ENCODE assay signal across 8 mouse cellular contexts in genomic region chr7:90443101-90444091, GRCm38 (mm10). TPM values are rescaled to one million over a fixed set of nuclear protein-coding genes. Genes with fewer than 3 reads are reported as not detected.
A peak's percentile ranks its signal among the peaks of the same experiment; 100 is the strongest.
DNase-seq lines count a peak whose midpoint lies in the region; ATAC-seq lines count a peak whose summit lies in the region.

No protein-coding gene starts in this region.

- peak overlapping the region; percentile 95 for H3K27ac ChIP-seq in hindbrain, embryonic 11.5 days (ENCODE audit: low read depth, low read length)

- H3K4me3 ChIP-seq in hindbrain, embryonic 11.5 days (ENCODE audit: low read depth, low read length) = peak overlapping the region; percentile 98

- ATAC-seq in frontal cortex, adult (ENCODE audit: low TSS enrichment) = peak; percentile 65
- ATAC-seq in hindbrain, embryonic 11.5 days (ENCODE audit: low FRiP score) = peak; percentile 79

- no peaks in the 10 kb centered on the region for H3K9me3 ChIP-seq in hindbrain, embryonic 11.5 days (ENCODE audit: control insufficient read depth, low read length)

- peak overlapping the region; percentile 85 for H3K4me2 ChIP-seq in hindbrain, embryonic 11.5 days (replicated peaks; ENCODE audit: low read depth, low read length)

- peak; percentile 70 for DNase-seq in Muller cell, postnatal 12 days (ENCODE audit: inconsistent ontology term)
- peak; percentile 75 for DNase-seq in cerebellum, adult 8-10 months
- DNase-seq in hindbrain, embryonic 11.5 days (ENCODE audit: low spot score) = peak; percentile 81
- peak; percentile 53 to 65 for DNase-seq in layer of hippocampus, postnatal 25 days (ENCODE audit: extremely low spot score in 1 of 2, low spot score in 1 of 2)
- DNase-seq in lung, postnatal 36 days = peak; percentile 70
- DNase-seq in retina, adult 2 months (ENCODE audit: low read depth, low spot score) = peak; percentile 65
- peak; percentile 71 for DNase-seq in thymus, postnatal 25 days

- no peaks in the 10 kb centered on the region for H3K4me1 ChIP-seq in hindbrain, embryonic 11.5 days (replicated peaks; ENCODE audit: control insufficient read depth, insufficient read depth, low read length)

- no peaks in the 10 kb centered on the region for H3K36me3 ChIP-seq in hindbrain, embryonic 11.5 days (ENCODE audit: control insufficient read depth, insufficient read depth, low read length)

- H3K9ac ChIP-seq in hindbrain, embryonic 11.5 days (ENCODE audit: low read depth, low read length) = peak overlapping the region; percentile 98

- no peaks in the 10 kb centered on the region for H3K27me3 ChIP-seq in hindbrain, embryonic 11.5 days (ENCODE audit: control insufficient read depth, insufficient read depth, low read length)

- WGBS in hindbrain, embryonic 11.5 days = under 1% methylated on average over 100 of the region's 123 CpGs

RNA-seq across cellular contexts. Expression of gene Crebzf, which starts 0.9 kb away (rescaled TPM):
- polyA plus RNA-seq in hindbrain, embryonic 11.5 days (2014; fragmentation: Nextera tagmentation; extraction: Ambion mirVana) = 48.8 and 59.3 TPM in 2 replicates
- total RNA-seq in layer of hippocampus, postnatal 25 days (2021) = 10 to 100 TPM; 70.3 to 88.1 TPM

RNA-seq across cellular contexts. Expression of gene Tmem126a, which starts 13.6 kb away (rescaled TPM):
- polyA plus RNA-seq in hindbrain, embryonic 11.5 days (2014; fragmentation: Nextera tagmentation; extraction: Ambion mirVana) = 120 and 122 TPM in 2 replicates
- 10 to 100 TPM; 39.7 to 43.9 TPM for total RNA-seq in layer of hippocampus, postnatal 25 days (2021)

RNA-seq across cellular contexts. Expression of gene Ccdc89, which starts 17.0 kb away (rescaled TPM):
- 3.2 and 3.5 TPM in 2 replicates for polyA plus RNA-seq in hindbrain, embryonic 11.5 days (2014; fragmentation: Nextera tagmentation; extraction: Ambion mirVana)
- under 1 TPM; 0.40 to 0.69 TPM for total RNA-seq in layer of hippocampus, postnatal 25 days (2021)

RNA-seq across cellular contexts. Expression of gene Tmem126b, which starts 32.4 kb away (rescaled TPM):
- polyA plus RNA-seq in hindbrain, embryonic 11.5 days (2014; fragmentation: Nextera tagmentation; extraction: Ambion mirVana) = 42.7 and 42.9 TPM in 2 replicates
- 10 to 100 TPM; 23.9 to 24.8 TPM for total RNA-seq in layer of hippocampus, postnatal 25 days (2021)

RNA-seq across cellular contexts. Expression of gene Dlg2, which starts 33.1 kb away (rescaled TPM):
- 2.1 and 3.1 TPM in 2 replicates for polyA plus RNA-seq in hindbrain, embryonic 11.5 days (2014; fragmentation: Nextera tagmentation; extraction: Ambion mirVana)
- 100 to 1,000 TPM; 264 to 282 TPM for total RNA-seq in layer of hippocampus, postnatal 25 days (2021)

Comparison
In these comparisons a context has a peak if more than half of its experiments do, and no peak if none do; other contexts are left out.
1. Peak in every context shown above with its lines: DNase-seq, ATAC-seq, H3K4me3 ChIP-seq and H3K27ac ChIP-seq.